Mouse (Mus musculus): ENCODE measurements at regions not wholly inside any gene's neighbourhood (a gene's known extent, or its start where the extent isn't known, plus 50 kb on each side); places are given as distances from the start of the nearest gene placed in this dataset.

DNA sequence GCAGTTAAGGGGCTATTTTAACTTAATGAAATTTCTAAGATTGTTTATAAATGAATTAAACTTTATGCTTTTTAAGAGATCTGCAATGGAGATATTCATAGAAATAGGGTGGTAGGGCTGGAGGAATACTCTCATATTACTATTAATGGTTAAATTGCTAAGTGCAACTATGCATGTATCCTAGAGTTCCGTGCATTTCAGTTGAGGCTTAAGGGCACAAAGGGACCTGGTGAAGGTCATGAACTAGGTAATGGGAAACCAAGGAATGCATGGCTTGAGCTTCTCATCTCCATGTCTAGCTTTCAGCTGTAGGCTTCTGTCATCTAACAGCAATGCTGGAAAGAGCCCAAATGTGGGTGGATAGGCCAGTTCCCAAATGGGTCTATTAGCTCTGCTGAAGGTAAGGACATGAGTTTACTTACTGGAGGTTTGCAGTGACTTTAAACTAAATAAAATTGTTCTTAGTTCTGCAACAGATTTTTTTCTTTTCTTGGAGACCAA is 683.6 kb downstream of the Ets1 start:
- TF ChIP-seq GATA1 (IDR thresholded peaks at IDR 0.05; ENCODE audit: borderline replicate concordance, low read length) (no peak), FLI1 (IDR thresholded peaks at IDR 0.05; ENCODE audit: low read length) (no peak)
- H3K27me3 ChIP-seq (replicated peaks): no peaks in the 10 kb centered on the region

DNA sequence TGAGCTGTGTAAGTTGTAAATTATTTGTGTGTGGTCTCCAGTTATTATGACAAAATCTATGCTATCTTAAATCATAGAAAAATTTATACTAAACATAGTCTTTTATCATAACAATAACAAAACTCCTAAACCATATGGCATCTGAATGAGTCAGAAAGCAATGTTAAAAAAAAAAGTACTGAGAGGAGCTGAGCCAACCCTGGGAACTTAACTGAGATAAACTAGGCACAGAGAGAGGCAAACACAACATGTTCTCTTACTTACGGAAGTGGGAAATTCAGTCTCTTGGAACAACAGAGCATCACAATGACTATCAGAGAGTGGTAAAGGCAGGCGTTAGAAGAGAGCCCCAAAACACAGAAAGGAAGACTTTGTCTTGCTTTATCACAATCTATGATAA is 691.7 kb downstream of the Ets1 start:
- no peak for TF ChIP-seq FLI1 (IDR thresholded peaks at IDR 0.05; ENCODE audit: low read length)
- TF ChIP-seq GATA1 (IDR thresholded peaks at IDR 0.05; ENCODE audit: borderline replicate concordance, low read length): no peak

More for the DNA sequence above, 683.6 kb downstream of the Ets1 start:
- no peak overlapping the region for H3K4me3 ChIP-seq (replicated peaks)
- no peaks in the 10 kb centered on the region for H3K4me1 ChIP-seq
- H3K9me3 ChIP-seq: peaks cover 3% of the 10 kb centered on the region; the same call in 1 of the 2 replicates
- no peaks in the 10 kb centered on the region for H3K36me3 ChIP-seq (replicated peaks; ENCODE audit: low read length)

GRCm38 (mm10) chr9:33350258-33350657 is 714.2 kb downstream of the Ets1 start:
- H3K4me3 ChIP-seq (replicated peaks): no peak overlapping the region
- no peaks in the 10 kb centered on the region for H3K4me1 ChIP-seq
- no peaks in the 10 kb centered on the region for H3K27me3 ChIP-seq (replicated peaks)
- no peak for TF ChIP-seq GATA1 (IDR thresholded peaks at IDR 0.05; ENCODE audit: borderline replicate concordance, low read length)
- TF ChIP-seq FLI1 (IDR thresholded peaks at IDR 0.05; ENCODE audit: low read length): no peak
- no peaks in the 10 kb centered on the region for H3K36me3 ChIP-seq (replicated peaks; ENCODE audit: low read length)
- H3K9me3 ChIP-seq: no peaks in the 10 kb centered on the region

More for the DNA sequence above, 691.7 kb downstream of the Ets1 start:
- Histone ChIP-seq H3K4me3 (replicated peaks) (no peak overlapping the region), H3K36me3 (replicated peaks; ENCODE audit: low read length) (no peaks in the 10 kb centered on the region), H3K4me1 (no peaks in the 10 kb centered on the region), H3K9me3 (no peaks in the 10 kb centered on the region), H3K27me3 (replicated peaks) (no peaks in the 10 kb centered on the region)

DNA sequence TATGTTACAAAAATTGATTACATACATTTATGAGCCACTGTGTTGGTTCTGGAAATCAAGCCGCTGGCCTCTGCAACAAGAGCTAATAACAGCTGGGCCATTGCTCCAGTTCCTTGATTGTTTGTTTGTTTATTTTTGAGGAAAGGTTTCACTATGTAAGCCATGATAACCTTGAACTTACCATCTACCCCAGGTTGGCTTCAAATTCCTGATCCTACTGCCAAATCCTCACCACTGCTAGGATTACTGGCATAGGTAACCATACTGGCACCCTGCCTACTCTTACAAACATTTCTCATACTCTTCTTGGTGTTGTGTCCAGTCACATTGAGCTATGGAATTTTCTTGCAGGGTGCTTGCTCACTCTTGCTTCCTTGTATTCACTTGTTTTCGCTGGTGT is 720.6 kb downstream of the Ets1 start:
- Histone ChIP-seq H3K36me3 (replicated peaks; ENCODE audit: low read length) (no peaks in the 10 kb centered on the region), H3K27me3 (replicated peaks) (no peaks in the 10 kb centered on the region), H3K4me1 (no peaks in the 10 kb centered on the region), H3K9me3 (no peaks in the 10 kb centered on the region), H3K4me3 (replicated peaks) (no peak overlapping the region)
- TF ChIP-seq FLI1 (IDR thresholded peaks at IDR 0.05; ENCODE audit: low read length) (no peak), GATA1 (IDR thresholded peaks at IDR 0.05; ENCODE audit: borderline replicate concordance, low read length) (no peak)

- TF ChIP-seq GATA1 (IDR thresholded peaks at IDR 0.05; ENCODE audit: borderline replicate concordance, low read length) (no peak), FLI1 (IDR thresholded peaks at IDR 0.05; ENCODE audit: low read length) (no peak)
- Histone ChIP-seq H3K9me3 (no peaks in the 10 kb centered on the region), H3K4me3 (replicated peaks) (no peak overlapping the region), H3K27me3 (replicated peaks) (no peaks in the 10 kb centered on the region), H3K4me1 (no peaks in the 10 kb centered on the region), H3K36me3 (replicated peaks; ENCODE audit: low read length) (no peaks in the 10 kb centered on the region)
These were observed 724.9 kb downstream of the Ets1 start for GRCm38 (mm10) chr9:33360966-33361365.

GRCm38 (mm10) chr9:33389170-33389569 is 753.1 kb downstream of the Ets1 start:
- Histone ChIP-seq H3K4me3 (replicated peaks) (no peak overlapping the region), H3K4me1 (no peaks in the 10 kb centered on the region), H3K27me3 (replicated peaks) (no peaks in the 10 kb centered on the region), H3K9me3 (no peaks in the 10 kb centered on the region), H3K36me3 (replicated peaks; ENCODE audit: low read length) (no peaks in the 10 kb centered on the region)
- TF ChIP-seq GATA1 (IDR thresholded peaks at IDR 0.05; ENCODE audit: borderline replicate concordance, low read length) (no peak), FLI1 (IDR thresholded peaks at IDR 0.05; ENCODE audit: low read length) (no peak)

DNA sequence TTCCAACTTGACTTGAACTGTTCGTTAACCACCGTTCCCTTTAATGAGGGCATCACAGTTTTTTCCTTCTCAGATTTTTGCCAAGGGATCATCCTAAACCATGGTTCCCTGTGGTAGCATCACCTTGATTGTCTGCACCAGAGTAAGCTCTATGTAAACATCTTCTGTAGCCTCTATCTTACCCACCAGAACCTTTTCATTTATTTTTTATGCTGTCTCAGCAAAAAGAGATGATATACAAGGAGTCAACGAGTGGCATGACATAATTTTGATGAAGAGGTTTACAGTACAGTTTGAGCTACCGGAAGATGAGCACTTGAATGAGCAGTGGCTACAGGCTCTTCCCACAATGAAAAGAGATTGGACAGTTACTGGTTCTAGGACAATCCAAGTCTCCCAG is 768.7 kb downstream of the Ets1 start:
- Histone ChIP-seq H3K27me3 (replicated peaks) (no peaks in the 10 kb centered on the region), H3K4me1 (no peaks in the 10 kb centered on the region), H3K36me3 (replicated peaks; ENCODE audit: low read length) (no peaks in the 10 kb centered on the region), H3K4me3 (replicated peaks) (no peak overlapping the region), H3K9me3 (peaks cover 9% of the 10 kb centered on the region; the same call in 1 of the 2 replicates)
- TF ChIP-seq FLI1 (IDR thresholded peaks at IDR 0.05; ENCODE audit: low read length): no peak
- no peak for TF ChIP-seq GATA1 (IDR thresholded peaks at IDR 0.05; ENCODE audit: borderline replicate concordance, low read length)

DNA sequence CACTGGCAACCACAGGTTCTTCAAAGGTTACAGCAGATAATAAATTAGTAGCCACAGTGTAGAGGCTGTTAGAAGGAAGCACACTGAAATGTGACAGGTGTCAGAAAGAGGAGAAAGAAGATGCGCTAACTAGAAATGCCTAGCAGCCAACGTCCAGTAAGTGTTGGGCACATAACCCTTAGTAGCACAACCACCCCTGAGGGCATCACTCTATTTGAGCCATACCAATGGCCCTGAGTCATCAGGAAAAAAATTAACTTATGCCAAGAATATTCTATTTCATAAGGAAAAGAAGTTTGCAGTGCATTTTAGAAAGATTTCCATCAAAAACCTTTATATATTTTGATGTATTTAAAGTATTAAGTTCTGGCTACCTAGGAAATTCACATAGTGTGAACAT is 771.5 kb downstream of the Ets1 start:
- Histone ChIP-seq H3K27me3 (replicated peaks) (no peaks in the 10 kb centered on the region), H3K9me3 (peaks cover 9% of the 10 kb centered on the region; the same call in 1 of the 2 replicates), H3K36me3 (replicated peaks; ENCODE audit: low read length) (no peaks in the 10 kb centered on the region), H3K4me1 (no peaks in the 10 kb centered on the region), H3K4me3 (replicated peaks) (no peak overlapping the region)
- TF ChIP-seq FLI1 (IDR thresholded peaks at IDR 0.05; ENCODE audit: low read length): no peak
- no peak for TF ChIP-seq GATA1 (IDR thresholded peaks at IDR 0.05; ENCODE audit: borderline replicate concordance, low read length)

DNA sequence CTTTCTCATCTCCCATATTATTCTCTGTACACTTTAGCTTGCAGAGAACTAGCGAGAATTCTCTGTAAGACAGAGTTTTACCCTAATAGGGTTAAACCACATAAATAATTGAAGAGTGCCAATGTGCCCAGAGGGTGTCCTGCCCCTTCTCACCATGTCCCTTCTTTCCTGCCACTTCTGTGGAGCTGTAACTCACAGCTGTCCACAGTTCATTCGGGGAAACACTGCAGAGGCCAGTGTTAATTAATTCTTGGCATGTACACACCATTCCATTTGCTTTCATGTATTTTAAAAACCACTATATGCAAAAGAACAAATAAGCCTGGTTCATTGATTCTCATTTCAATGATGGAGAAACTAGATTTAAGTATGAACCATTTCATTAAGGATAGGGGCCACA is 787.8 kb downstream of the Ets1 start:
- Histone ChIP-seq H3K4me3 (replicated peaks) (no peak overlapping the region), H3K36me3 (replicated peaks; ENCODE audit: low read length) (no peaks in the 10 kb centered on the region), H3K4me1 (no peaks in the 10 kb centered on the region), H3K27me3 (replicated peaks) (no peaks in the 10 kb centered on the region), H3K9me3 (no peaks in the 10 kb centered on the region)
- TF ChIP-seq FLI1 (IDR thresholded peaks at IDR 0.05; ENCODE audit: low read length): no peak

DNA sequence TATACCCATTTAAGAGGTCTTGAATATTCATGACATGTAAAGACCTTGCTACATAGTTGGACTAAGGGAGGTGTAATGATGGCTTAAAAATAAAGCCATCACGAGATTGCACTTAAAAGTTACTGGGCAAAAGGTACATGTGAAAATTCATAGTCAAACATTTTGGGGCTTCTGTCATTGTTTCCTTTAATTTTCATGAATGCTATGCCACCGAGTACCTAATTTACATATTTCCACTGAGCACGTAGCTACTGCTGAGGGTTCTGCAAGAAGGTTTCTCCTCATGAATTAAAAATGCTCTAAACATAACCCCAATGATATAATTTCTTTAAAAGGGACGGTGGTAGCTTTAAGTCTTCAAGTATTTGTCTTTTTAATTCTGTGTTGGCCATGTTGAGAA is 800.4 kb downstream of the Ets1 start:
- TF ChIP-seq FLI1 (IDR thresholded peaks at IDR 0.05; ENCODE audit: low read length) (no peak), GATA1 (IDR thresholded peaks at IDR 0.05; ENCODE audit: borderline replicate concordance, low read length) (no peak)

DNA sequence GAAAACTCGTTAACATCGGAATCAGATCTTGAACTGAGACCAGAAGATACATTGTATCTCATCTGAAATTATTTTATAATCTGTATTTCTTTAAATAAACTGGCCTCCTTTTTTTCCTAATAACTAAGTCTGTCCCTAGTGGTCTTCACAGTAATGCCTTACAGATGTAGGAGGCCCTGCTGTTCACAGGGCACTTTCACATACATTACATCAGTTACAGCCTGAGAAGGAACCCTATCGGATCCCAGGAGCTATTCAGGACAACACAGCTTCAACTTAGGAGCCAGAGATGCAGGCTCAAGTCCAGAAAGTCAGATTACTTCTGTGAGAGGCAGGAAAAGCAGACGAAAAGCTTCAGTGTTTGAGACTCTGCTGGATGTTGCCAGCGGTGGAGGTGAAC is 806.2 kb downstream of the Ets1 start:
- no peaks in the 10 kb centered on the region for H3K36me3 ChIP-seq (replicated peaks; ENCODE audit: low read length)
- H3K4me1 ChIP-seq: no peaks in the 10 kb centered on the region
- TF ChIP-seq GATA1 (IDR thresholded peaks at IDR 0.05; ENCODE audit: borderline replicate concordance, low read length): no peak
- no peak for TF ChIP-seq FLI1 (IDR thresholded peaks at IDR 0.05; ENCODE audit: low read length)
- no peaks in the 10 kb centered on the region for H3K27me3 ChIP-seq (replicated peaks)
- H3K9me3 ChIP-seq: no peaks in the 10 kb centered on the region
- H3K4me3 ChIP-seq (replicated peaks): no peak overlapping the region

More for the DNA sequence above, 800.4 kb downstream of the Ets1 start:
- no peaks in the 10 kb centered on the region for H3K27me3 ChIP-seq (replicated peaks)
- no peaks in the 10 kb centered on the region for H3K4me1 ChIP-seq
- H3K4me3 ChIP-seq (replicated peaks): no peak overlapping the region
- no peaks in the 10 kb centered on the region for H3K9me3 ChIP-seq
- H3K36me3 ChIP-seq (replicated peaks; ENCODE audit: low read length): no peaks in the 10 kb centered on the region
